Mouse (Mus musculus): ENCODE measurements around the gene Nr5a1.

DNA sequence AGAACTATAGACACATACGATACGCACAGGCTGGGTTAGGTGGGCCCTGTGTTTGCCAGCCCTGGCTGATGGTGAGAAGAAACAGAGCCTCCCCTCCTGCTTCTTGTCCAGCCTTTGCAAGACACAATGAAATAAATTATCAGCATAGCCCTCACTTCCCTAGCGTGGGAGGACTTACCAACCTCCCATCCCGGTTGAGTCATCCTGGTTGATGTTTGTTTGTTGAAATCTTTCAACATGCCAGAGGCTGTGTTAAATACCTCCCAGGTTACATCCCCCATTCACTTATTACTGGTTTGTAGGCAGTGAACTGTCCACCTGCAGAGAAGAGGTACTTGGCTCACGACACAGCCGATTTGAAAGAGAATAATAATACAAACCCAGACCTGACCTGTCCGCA, 66.7 kb downstream of the Nr5a1 start:
- TF ChIP-seq CTCF (IDR thresholded peaks at IDR 0.05; ENCODE audit: low read depth, low read length) = no peak
- TF ChIP-seq POLR2A (IDR thresholded peaks at IDR 0.05; ENCODE audit: borderline replicate concordance, low read depth, low read length) = no peak
